Mouse (Mus musculus): ENCODE results near the gene Amph. TPM values are rescaled to one million over a fixed set of nuclear protein-coding genes. Genes with fewer than 3 reads are reported as not detected.
A peak's percentile ranks its signal among the peaks of the same experiment; 100 is the strongest.

The Amph gene
- polyA plus RNA-seq, 1 experiment from 2014 or later, result 2.4 TPM

DNA sequence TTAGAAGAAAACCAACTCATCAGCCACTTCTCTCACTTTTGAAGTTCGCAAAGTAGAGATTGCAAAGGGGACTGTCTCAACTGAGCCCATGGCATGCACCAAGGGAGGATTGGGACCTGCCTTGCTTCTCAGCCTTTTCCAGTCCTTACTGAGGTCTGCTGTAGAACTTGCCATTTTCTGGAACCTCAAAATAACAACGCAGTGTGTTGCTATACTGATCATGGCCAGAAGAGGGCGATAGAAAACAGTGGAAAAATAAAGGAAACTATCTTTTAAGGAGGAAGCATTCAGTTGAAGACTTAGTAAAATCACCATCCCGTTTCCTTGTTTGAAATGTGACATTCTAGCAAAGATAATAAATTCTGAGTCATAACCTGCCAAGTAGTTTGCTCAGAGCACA, 210.5 kb downstream of the Amph start:
- Histone ChIP-seq H3K4me2 (replicated peaks) (no peak overlapping the region), H3K9ac (no peak overlapping the region), H3K9me3 (no peaks in the 10 kb centered on the region), H3K4me3 (replicated peaks) (no peak overlapping the region), H3K27me3 (replicated peaks) (no peaks in the 10 kb centered on the region), H3K27ac (no peak overlapping the region), H3K4me1 (replicated peaks) (no peaks in the 10 kb centered on the region), H3K36me3 (no peaks in the 10 kb centered on the region)
- 30% methylated on average over 4 of the region's 4 CpGs for WGBS
- ATAC-seq, result no peak; the same call in 1 of the 2 replicates

DNA sequence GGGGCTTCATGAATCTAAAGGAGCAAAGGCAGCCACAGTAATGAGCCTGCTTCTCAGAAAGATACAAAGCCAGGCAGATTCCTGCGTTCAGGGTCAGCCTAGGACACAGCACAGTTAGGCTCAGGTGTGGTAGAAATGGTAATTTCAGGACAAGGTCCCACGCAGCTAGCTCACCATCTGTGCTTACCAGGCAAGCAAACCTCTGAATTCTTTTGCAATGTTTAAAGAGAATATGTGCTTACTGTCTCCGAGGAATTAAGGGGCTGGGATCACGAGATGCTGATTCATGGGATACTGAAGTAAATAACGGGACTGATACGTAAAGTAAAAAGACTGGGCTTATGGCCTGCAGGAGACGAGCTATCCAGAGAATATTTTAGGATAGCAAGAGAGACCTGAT, 212.6 kb downstream of the Amph start:
- H3K4me2 ChIP-seq (replicated peaks), result no peak overlapping the region
- H3K9ac ChIP-seq, result no peak overlapping the region
- no peaks in the 10 kb centered on the region for H3K4me1 ChIP-seq (replicated peaks)
- ATAC-seq, result no peak
- no peak overlapping the region for H3K4me3 ChIP-seq (replicated peaks)
- 63% methylated on average over 7 of the region's 7 CpGs for WGBS
- no peaks in the 10 kb centered on the region for H3K36me3 ChIP-seq
- H3K9me3 ChIP-seq, result no peaks in the 10 kb centered on the region
- no peaks in the 10 kb centered on the region for H3K27me3 ChIP-seq (replicated peaks)
- no peak overlapping the region for H3K27ac ChIP-seq

DNA sequence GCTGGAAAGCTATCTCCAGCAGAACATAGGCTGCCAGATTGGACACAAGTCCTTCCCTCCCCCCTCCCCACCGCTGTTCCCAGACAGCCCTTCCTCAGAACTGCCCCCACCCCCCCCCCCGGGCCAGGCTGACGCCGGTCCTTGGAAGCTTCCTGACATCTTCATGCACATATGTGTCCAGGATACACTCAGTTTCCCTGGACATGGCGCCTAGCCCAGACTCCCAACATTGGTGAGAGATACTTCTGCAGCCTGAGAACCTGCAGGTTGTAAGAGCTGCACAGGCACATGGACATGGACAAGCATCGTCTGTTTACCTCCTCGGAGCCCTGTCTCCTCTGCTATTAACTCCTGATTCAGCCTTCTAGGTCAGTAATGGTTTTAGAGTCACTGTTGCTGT, 213.1 kb downstream of the Amph start:
- Histone ChIP-seq H3K9ac (no peak overlapping the region), H3K4me3 (replicated peaks) (no peak overlapping the region), H3K4me1 (replicated peaks) (no peaks in the 10 kb centered on the region), H3K36me3 (no peaks in the 10 kb centered on the region), H3K27ac (no peak overlapping the region), H3K4me2 (replicated peaks) (no peak overlapping the region), H3K9me3 (no peaks in the 10 kb centered on the region), H3K27me3 (replicated peaks) (no peaks in the 10 kb centered on the region)
- no peak for ATAC-seq
- WGBS, result 42% methylated on average over 7 of the region's 7 CpGs

DNA sequence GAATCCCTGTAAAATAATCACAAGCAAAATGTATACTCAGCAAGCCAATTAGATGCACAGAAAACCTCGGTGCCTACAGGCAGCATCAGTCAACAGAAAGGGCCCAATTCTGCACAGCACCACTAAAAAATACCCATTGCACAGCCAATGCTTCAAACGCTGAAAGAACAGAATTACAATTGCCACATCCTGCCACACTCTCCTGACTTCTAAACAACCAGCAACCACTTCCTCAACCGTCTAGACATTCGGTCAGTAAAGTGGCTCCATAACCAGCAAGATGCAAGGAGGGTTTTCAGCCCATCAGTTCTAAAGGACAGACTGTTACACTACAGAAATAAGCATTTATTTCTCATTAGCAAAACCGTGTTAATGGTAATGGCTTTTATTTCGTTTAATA, 214.1 kb downstream of the Amph start:
- Histone ChIP-seq H3K27me3 (replicated peaks) (no peaks in the 10 kb centered on the region), H3K4me1 (replicated peaks) (no peaks in the 10 kb centered on the region), H3K9ac (no peak overlapping the region), H3K9me3 (no peaks in the 10 kb centered on the region), H3K27ac (no peak overlapping the region), H3K36me3 (no peaks in the 10 kb centered on the region), H3K4me2 (replicated peaks) (no peak overlapping the region), H3K4me3 (replicated peaks) (no peak overlapping the region)
- no peak for ATAC-seq
- 79% methylated on average over 6 of the region's 6 CpGs for WGBS

DNA sequence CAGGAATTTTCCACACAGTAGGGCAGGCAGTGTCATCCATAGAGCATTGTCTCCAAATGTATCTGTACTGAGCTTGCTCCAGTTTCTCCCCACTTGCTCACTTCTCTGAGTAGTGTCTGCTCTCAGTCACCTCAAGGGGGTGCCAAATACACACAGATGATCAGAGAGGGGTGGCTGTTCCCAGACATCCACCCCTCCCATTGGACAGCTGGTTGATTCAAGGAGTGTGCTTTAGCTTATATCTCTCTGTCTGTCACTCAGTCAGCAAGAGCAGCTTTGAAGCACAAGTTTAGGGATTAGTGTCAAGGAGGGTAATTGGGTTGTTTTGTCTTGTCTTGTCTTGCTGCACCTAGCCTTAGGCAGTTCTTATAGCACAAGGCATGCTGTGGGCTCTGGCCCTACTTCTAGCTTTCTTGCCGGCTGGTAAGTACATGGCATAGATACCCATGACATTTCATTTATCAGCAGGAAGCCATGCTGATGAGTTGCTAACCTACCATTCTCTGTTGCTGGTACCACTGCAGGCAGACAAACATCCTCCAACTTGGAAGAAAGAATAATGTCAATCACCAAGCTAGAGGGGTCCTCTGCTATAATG, 229.8 kb downstream of the Amph start:
- Histone ChIP-seq H3K9me3 (no peaks in the 10 kb centered on the region), H3K4me1 (replicated peaks) (no peaks in the 10 kb centered on the region), H3K36me3 (no peaks in the 10 kb centered on the region), H3K4me3 (replicated peaks) (no peak overlapping the region), H3K27ac (no peak overlapping the region), H3K4me2 (replicated peaks) (no peak overlapping the region), H3K27me3 (replicated peaks) (no peaks in the 10 kb centered on the region), H3K9ac (no peak overlapping the region)
- WGBS, result 83% methylated on average over 1 of the region's 1 CpGs
- peak; percentile 88 for ATAC-seq

DNA sequence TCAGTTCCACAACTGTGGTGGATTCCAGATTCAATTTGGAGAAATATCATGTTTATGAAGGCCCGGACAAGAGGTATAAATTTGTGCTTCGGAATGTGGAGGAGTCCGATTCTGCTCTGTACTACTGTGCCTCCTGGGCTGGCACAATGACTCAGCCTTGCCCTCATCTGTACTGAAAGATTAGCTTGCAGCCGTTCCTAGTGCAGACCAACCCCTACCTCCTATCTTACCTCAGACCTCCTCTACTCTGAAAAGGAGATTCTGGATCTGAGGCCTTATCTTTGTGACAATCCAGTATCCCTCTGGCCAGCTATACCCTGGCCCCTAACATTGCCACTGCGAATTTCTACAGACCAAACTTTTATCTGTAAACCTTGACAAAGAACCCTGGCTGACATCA, 230.3 kb downstream of the Amph start:
- 78% methylated on average over 5 of the region's 5 CpGs for WGBS
- Histone ChIP-seq H3K27ac (no peak overlapping the region), H3K27me3 (replicated peaks) (no peaks in the 10 kb centered on the region), H3K4me1 (replicated peaks) (no peaks in the 10 kb centered on the region), H3K9me3 (no peaks in the 10 kb centered on the region), H3K36me3 (no peaks in the 10 kb centered on the region), H3K4me3 (replicated peaks) (no peak overlapping the region), H3K9ac (no peak overlapping the region), H3K4me2 (replicated peaks) (no peak overlapping the region)
- peak; percentile 58; the same call in 1 of the 2 replicates for ATAC-seq

DNA sequence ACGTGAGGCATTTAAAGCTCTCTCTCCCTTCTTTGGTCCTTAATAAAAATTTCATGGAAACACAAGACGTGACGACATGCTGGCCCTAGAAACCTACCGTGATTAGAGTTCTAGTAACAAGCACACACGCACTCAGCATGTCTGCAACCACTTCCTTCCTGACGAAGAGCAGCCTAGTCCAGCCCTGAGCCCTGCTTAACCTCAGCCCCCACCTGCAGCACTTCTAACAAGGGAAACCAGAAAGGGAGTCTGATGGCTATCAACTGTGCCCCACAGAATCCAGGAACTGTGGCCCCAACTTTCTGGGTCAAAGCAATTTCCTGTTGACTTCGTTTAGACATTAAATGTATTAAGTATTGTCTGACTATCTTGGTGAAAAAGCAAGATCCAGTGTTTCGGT, 234.3 kb downstream of the Amph start:
- 59% methylated on average over 8 of the region's 8 CpGs for WGBS
- ATAC-seq, result no peak
- no peaks in the 10 kb centered on the region for H3K4me1 ChIP-seq (replicated peaks)
- H3K9me3 ChIP-seq, result no peaks in the 10 kb centered on the region
- no peak overlapping the region for H3K9ac ChIP-seq
- no peaks in the 10 kb centered on the region for H3K27me3 ChIP-seq (replicated peaks)
- H3K4me2 ChIP-seq (replicated peaks), result no peak overlapping the region
- no peak overlapping the region for H3K4me3 ChIP-seq (replicated peaks)
- H3K36me3 ChIP-seq, result no peaks in the 10 kb centered on the region
- no peak overlapping the region for H3K27ac ChIP-seq

DNA sequence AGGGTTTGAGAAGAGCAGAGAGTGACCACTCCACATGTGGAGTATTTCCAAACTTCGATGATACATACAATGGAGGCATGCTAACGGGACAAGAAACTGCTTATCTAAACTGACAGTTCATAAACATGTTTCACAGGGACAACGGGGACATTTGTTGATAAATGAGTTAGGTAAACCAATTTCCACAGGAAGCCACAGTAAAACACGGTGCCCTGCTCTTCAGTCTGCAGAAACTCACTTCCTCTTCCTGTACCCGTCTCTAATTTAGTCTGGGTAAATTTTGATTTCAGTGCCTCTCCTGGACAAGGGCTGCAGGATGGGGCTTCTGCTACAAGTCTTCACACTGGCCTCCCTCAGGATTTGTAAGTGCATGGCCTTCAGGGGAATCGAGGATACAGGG, 242.0 kb downstream of the Amph start:
- Histone ChIP-seq H3K9me3 (no peaks in the 10 kb centered on the region), H3K4me1 (replicated peaks) (no peaks in the 10 kb centered on the region), H3K4me2 (replicated peaks) (no peak overlapping the region), H3K27me3 (replicated peaks) (no peaks in the 10 kb centered on the region), H3K4me3 (replicated peaks) (no peak overlapping the region), H3K36me3 (no peaks in the 10 kb centered on the region), H3K9ac (no peak overlapping the region), H3K27ac (no peak overlapping the region)
- no peak for ATAC-seq
- WGBS, result 32% methylated on average over 6 of the region's 6 CpGs

DNA sequence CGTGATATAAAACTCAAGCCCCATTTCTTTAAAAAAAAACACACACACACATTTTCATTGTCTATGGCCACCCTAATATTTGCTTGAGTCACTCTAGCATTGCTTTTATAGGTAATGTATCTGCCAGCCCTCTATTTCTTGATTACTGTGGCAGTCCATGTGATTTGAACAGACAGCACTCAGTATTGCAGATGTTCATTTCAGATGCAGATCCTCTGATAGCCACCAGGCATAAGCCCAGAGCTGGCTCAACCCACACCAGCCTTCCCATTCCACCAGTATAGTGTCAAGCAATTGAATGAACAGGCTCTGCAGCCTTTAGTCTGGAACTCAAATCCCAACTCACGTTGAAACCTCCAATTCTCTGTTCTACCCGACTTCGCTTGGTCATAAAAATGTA, 246.8 kb downstream of the Amph start:
- WGBS, result 86% methylated on average over 4 of the region's 4 CpGs
- no peak overlapping the region for H3K27ac ChIP-seq
- H3K27me3 ChIP-seq (replicated peaks), result no peaks in the 10 kb centered on the region
- no peaks in the 10 kb centered on the region for H3K36me3 ChIP-seq
- H3K9me3 ChIP-seq, result no peaks in the 10 kb centered on the region
- ATAC-seq, result no peak
- H3K9ac ChIP-seq, result no peak overlapping the region
- no peaks in the 10 kb centered on the region for H3K4me1 ChIP-seq (replicated peaks)
- no peak overlapping the region for H3K4me2 ChIP-seq (replicated peaks)
- H3K4me3 ChIP-seq (replicated peaks), result no peak overlapping the region

DNA sequence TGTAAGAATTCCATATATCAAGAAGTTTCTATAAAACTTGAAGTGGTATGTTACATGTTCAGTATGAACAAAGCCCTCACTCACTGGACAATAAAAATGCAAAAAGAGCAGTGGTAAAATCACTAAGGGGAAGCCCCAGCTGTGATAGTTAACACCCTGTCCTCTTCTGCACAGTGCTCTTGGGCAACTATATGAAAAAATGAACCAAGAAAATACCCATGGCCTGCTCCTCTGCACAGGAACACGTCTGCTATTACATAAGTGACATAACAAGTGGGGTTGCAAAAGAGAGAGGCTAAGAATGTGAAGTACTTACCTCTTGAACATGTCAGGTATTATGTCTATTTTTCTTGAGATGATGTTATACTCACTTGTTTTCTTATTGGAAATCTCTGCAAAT, 247.5 kb downstream of the Amph start:
- H3K9me3 ChIP-seq, result no peaks in the 10 kb centered on the region
- H3K27ac ChIP-seq, result no peak overlapping the region
- no peaks in the 10 kb centered on the region for H3K27me3 ChIP-seq (replicated peaks)
- no peak overlapping the region for H3K9ac ChIP-seq
- WGBS, result 56% methylated on average over 1 of the region's 1 CpGs
- no peaks in the 10 kb centered on the region for H3K36me3 ChIP-seq
- no peak overlapping the region for H3K4me2 ChIP-seq (replicated peaks)
- H3K4me3 ChIP-seq (replicated peaks), result no peak overlapping the region
- H3K4me1 ChIP-seq (replicated peaks), result no peaks in the 10 kb centered on the region
- no peak for ATAC-seq

Other genes with a start within 250 kb of the Amph start
- 58.6 and 60.0 TPM in 2 replicates for gene Vps41, start 230.9 kb upstream of the Amph start, polyA plus RNA-seq (2015; fragmentation: Nextera tagmentation; extraction: Ambion mirVana)